Mouse (Mus musculus) kidney, postnatal 0 days (tissue): ENCODE results near the gene Oaz2. TPM values are rescaled to one million over a fixed set of nuclear protein-coding genes. Genes with fewer than 3 reads are reported as not detected.
"Not testable (repeated sequence)": the region's sequence is repeated elsewhere in the genome, so short reads cannot be mapped to it uniquely, and the experiment has no call there.

ENCODE experiments used
- ATAC-seq: fragments of 200-750 bp; cut with Nextera tagmentation; replicated peaks from 2 replicates; pipeline ENCODE4 v1.8.0; 2017; ENCODE audit warnings: low read depth, moderate number of reproducible peaks, moderate TSS enrichment, moderate library complexity; ENCODE audit not compliant: low FRiP score
- DNase-seq: peaks from one replicate; pipeline ENCODE4 v3.0.0-alpha.2; 2016; ENCODE audit warnings: low spot score
- H3K27ac ChIP-seq: fragments of 300-500 bp; sonication (generic); 2 replicates; pipeline ENCODE4 v1.5.1; 2014; ENCODE audit warnings: mild to moderate bottlenecking
- H3K27me3 ChIP-seq: fragments of 300-500 bp; sonication (generic); 2 replicates; pipeline ENCODE4 v1.6.1; 2014; ENCODE audit warnings: low read length, mixed read lengths; ENCODE audit not compliant: insufficient read depth
- H3K36me3 ChIP-seq: fragments of 300-500 bp; sonication (generic); 2 replicates; pipeline ENCODE4 v1.6.1; 2014; ENCODE audit warnings: low read length, mixed read lengths; ENCODE audit not compliant: insufficient read depth
- H3K4me1 ChIP-seq: fragments of 300-500 bp; sonication (generic); replicated peaks from 2 replicates; pipeline ENCODE4 v1.6.1; 2014; ENCODE audit warnings: antibody characterized with exemption, low read length, mixed read lengths; ENCODE audit not compliant: insufficient read depth
- H3K4me2 ChIP-seq: fragments of 300-500 bp; sonication (generic); 2 replicates; pipeline ENCODE4 v1.6.1; 2014; ENCODE audit warnings: mild to moderate bottlenecking, low read length, moderate library complexity, mixed read lengths
- H3K4me3 ChIP-seq: fragments of 300-500 bp; sonication (generic); replicated peaks from 2 replicates; pipeline ENCODE4 v1.5.1; 2014; ENCODE audit warnings: low read depth, low read length
- H3K9ac ChIP-seq: fragments of 300-500 bp; sonication (generic); 2 replicates; pipeline ENCODE4 v1.6.1; 2014; ENCODE audit warnings: low read depth, low read length
- H3K9me3 ChIP-seq: fragments of 300-500 bp; sonication (generic); replicated peaks from 2 replicates; pipeline ENCODE4 v1.6.1; 2016; ENCODE audit warnings: low read length, inconsistent platforms, mixed read lengths
- CTCF ChIP-seq: IDR thresholded peaks from 2 replicates; pipeline ENCODE4 v1.5.1; 2016; ENCODE audit warnings: antibody characterized with exemption, low read depth, mild to moderate bottlenecking, moderate library complexity
- WGBS: fragments of 180-500 bp; shearing (Covaris S2); extraction: QIAGEN DNeasy Blood & Tissue Kit; methylation state at CpG from one replicate; pipeline ENCODE4 v1.1.7; 2014; 5-methylcytosine and 5-hydroxymethylcytosine counted together
- polyA plus RNA-seq: library from polyadenylated mRNA; unstranded; fragments of >200 nt; fragmentation: Nextera tagmentation; extraction: Ambion mirVana; gene quantifications from 2 replicates; pipeline ENCODE4 v1.2.1, GENCODE M21; 2015

The Oaz2 gene
- polyA plus RNA-seq, 1 experiment from 2014 or later, result 299 TPM

GRCm38 (mm10) chr9:65681634-65681940 lies 13.8 kb downstream of the Oaz2 start:
- H3K9me3 ChIP-seq, result no peaks in the 10 kb centered on the region
- no peak overlapping the region for H3K9ac ChIP-seq
- WGBS, result 90% methylated on average over 2 of the region's 2 CpGs
- DNase-seq (no peak), ATAC-seq (no peak)
- H3K4me2 ChIP-seq, result no peak overlapping the region
- no peaks in the 10 kb centered on the region for H3K27me3 ChIP-seq
- peaks cover 28% of the 10 kb centered on the region for H3K4me1 ChIP-seq
- no peak overlapping the region for H3K27ac ChIP-seq
- H3K36me3 ChIP-seq, result peaks cover 6% of the 10 kb centered on the region
- no peak for TF ChIP-seq CTCF
- no peak overlapping the region for H3K4me3 ChIP-seq

DNA sequence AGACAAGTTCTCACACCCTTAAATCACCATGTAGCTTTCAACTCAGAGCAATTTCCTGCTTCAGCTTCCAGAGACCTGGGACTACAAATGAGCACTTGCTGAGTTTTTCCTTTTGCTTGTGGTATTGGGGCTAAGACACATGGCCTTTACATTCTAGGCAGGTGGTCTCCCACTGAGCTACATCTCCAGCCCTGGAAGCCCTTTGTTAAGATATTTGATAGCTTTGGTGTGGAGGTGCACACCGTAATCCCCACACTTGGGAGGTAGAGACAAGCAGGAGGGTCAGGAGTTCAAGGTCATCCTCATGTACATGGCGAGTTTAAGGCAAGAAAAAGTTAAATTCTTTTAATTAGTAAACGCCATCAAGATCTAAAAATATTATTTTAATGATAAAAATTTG lies 14.4 kb downstream of the Oaz2 start:
- DNase-seq, result no peak
- no peak for ATAC-seq
- 73% methylated on average over 3 of the region's 3 CpGs for WGBS
- H3K9ac ChIP-seq, result no peak overlapping the region
- H3K36me3 ChIP-seq, result peaks cover 10% of the 10 kb centered on the region
- H3K27me3 ChIP-seq, result no peaks in the 10 kb centered on the region
- no peak for TF ChIP-seq CTCF
- no peak overlapping the region for H3K27ac ChIP-seq
- peaks cover 28% of the 10 kb centered on the region for H3K4me1 ChIP-seq
- H3K4me2 ChIP-seq, result no peak overlapping the region
- H3K9me3 ChIP-seq, result no peaks in the 10 kb centered on the region
- H3K4me3 ChIP-seq, result no peak overlapping the region

DNA sequence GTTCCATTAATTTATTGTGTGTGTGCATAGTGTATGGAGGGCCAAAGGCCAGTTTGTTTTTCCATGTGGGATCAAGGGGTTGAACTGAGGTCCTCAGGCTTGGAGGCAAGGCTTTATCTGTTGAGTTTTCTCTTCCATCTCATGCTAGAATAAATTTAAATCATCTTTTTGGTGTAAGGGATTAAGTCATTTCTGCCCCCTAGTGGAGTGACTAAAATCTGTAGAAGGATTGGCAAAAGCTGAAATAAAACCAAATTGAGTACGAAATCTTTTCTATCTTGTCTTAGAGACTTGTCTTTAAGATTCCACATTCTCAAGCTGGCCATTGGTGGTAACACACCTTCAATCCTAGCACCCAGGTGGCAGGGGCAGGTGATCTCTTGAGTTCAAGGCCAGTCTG lies 15.2 kb downstream of the Oaz2 start:
- H3K36me3 ChIP-seq, result peaks cover 14% of the 10 kb centered on the region
- ATAC-seq (no peak), DNase-seq (peak; percentile 64)
- 66% methylated on average over 1 of the region's 1 CpGs for WGBS
- no peak overlapping the region for H3K4me3 ChIP-seq
- no peaks in the 10 kb centered on the region for H3K9me3 ChIP-seq
- H3K27ac ChIP-seq, result no peak overlapping the region
- peaks cover 23% of the 10 kb centered on the region for H3K4me1 ChIP-seq
- no peaks in the 10 kb centered on the region for H3K27me3 ChIP-seq
- no peak overlapping the region for H3K9ac ChIP-seq
- H3K4me2 ChIP-seq, result no peak overlapping the region
- TF ChIP-seq CTCF, result peak; percentile 71

- 85% methylated on average over 2 of the region's 2 CpGs for WGBS
These were observed 16.9 kb downstream of the Oaz2 start for GRCm38 (mm10) chr9:65684704-65685103.

DNA sequence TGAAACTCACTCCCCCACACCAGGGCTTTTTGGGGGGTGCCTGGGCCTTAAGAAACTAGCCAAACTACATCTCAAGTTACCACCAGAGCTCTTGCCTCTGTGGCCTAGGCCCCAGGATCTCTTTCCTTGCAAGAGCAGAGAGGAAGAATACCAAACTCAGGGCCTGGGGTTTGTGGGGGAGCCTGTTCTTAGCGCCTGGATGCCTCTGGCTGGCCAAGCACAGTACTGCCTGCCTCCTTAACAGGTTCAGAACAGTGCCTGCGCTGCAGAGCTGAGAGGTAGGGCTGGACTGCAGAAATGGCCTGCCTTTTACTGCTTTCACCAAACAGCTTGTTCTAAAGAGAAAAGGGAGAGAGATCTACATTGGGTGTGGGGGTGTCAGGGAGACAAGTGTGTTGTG lies 22.1 kb downstream of the Oaz2 start:
- not testable (repeated sequence) for H3K4me1 ChIP-seq, H3K27me3 ChIP-seq, H3K9ac ChIP-seq, H3K27ac ChIP-seq, DNase-seq, H3K4me3 ChIP-seq, H3K4me2 ChIP-seq, H3K9me3 ChIP-seq
- 42% methylated on average over 2 of the region's 2 CpGs for WGBS
- peaks cover 44% of the 10 kb centered on the region for H3K36me3 ChIP-seq
- peak; percentile 71 for ATAC-seq

More at GRCm38 (mm10) chr9:65684704-65685103, 16.9 kb downstream of the Oaz2 start:
- no peaks in the 10 kb centered on the region for H3K9me3 ChIP-seq
- no peak overlapping the region for H3K9ac ChIP-seq
- peaks cover 23% of the 10 kb centered on the region for H3K36me3 ChIP-seq
- ATAC-seq, result no peak
- no peak overlapping the region for H3K4me2 ChIP-seq
- H3K27ac ChIP-seq, result no peak overlapping the region
- H3K4me3 ChIP-seq, result no peak overlapping the region
- DNase-seq, result no peak
- peaks cover 8% of the 10 kb centered on the region for H3K4me1 ChIP-seq
- H3K27me3 ChIP-seq, result no peaks in the 10 kb centered on the region
- no peak for TF ChIP-seq CTCF

DNA sequence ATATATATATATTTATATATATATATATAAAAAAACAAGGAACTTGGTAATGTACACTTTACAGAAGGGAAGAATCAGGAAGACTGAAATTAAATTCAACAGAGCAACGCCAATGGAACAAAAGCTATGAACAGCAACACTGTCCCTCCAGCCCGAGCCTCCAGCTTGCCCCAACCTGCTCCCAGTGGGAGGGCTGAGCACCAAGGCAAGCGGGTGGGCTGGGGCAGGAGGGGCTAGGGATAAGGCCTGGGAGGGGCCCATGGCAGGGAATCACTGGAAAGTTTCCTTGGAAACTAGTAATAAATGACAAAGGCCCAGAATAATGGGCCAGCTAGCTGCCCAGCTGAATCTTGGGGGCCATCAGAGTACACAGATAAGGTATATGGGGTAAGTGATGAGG lies 24.7 kb downstream of the Oaz2 start:
- Histone ChIP-seq H3K4me1 (no peaks in the 10 kb centered on the region), H3K4me3 (no peak overlapping the region), H3K36me3 (peaks cover 47% of the 10 kb centered on the region), H3K9ac (no peak overlapping the region), H3K27ac (no peak overlapping the region), H3K4me2 (no peak overlapping the region), H3K27me3 (no peaks in the 10 kb centered on the region), H3K9me3 (no peaks in the 10 kb centered on the region)
- whole genome bisulfite sequencing, result 56% methylated on average over 3 of the region's 3 CpGs
- no peak for ATAC-seq
- no peak for TF ChIP-seq CTCF
- DNase-seq, result no peak

- 47% methylated on average over 5 of the region's 5 CpGs for WGBS
- Histone ChIP-seq H3K9me3 (no peaks in the 10 kb centered on the region), H3K4me1 (no peaks in the 10 kb centered on the region), H3K27ac (no peak overlapping the region), H3K27me3 (no peaks in the 10 kb centered on the region), H3K4me3 (no peak overlapping the region), H3K4me2 (no peak overlapping the region), H3K36me3 (peaks cover 45% of the 10 kb centered on the region; the same call in 1 of the 2 replicates), H3K9ac (no peak overlapping the region)
- no peak for DNase-seq
- TF ChIP-seq CTCF, result no peak
- no peak for ATAC-seq
These were observed 25.3 kb downstream of the Oaz2 start for GRCm38 (mm10) chr9:65692959-65693603.
